9 mouse cellular contexts compared by ENCODE assay signal in the genomic region with DNA sequence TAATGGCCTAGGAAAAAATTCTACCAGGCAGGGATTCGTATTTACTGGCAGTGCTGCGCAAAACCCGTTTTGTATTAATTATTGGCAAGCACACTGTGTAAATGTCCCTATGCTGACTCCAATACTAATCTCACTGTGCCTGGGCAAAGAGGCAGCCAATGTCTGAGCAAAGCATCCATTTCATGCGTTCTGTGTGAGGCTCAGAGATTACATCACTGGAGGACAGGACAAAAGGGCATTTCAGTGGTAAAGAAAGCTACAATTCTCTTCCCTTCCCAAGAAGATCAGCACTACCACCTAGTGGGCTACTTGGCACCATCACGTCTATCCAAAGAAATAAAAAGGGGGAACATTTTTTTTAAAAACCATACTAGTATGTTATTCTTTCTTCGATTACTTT.
DNase-seq lines count a peak whose midpoint lies in the region; ATAC-seq lines count a peak whose summit lies in the region.
"Had no signal": no experiment of that assay in that cellular context is flagged by ENCODE, and none has a peak within 500 bp of the region (broad histone marks: within the 10 kb centered on the region; RNA-seq: fewer than 3 reads in every experiment).

No protein-coding gene starts in this region.

- no peaks in the 10 kb centered on the region for H3K9me3 ChIP-seq in intestine, embryonic 15.5 days
- no peaks in the 10 kb centered on the region for H3K9me3 ChIP-seq in neural tube, embryonic 12.5 days

- no peak overlapping the region for H3K4me2 ChIP-seq in intestine, embryonic 15.5 days (replicated peaks)
- no peak overlapping the region for H3K4me2 ChIP-seq in neural tube, embryonic 12.5 days (replicated peaks)

- no peaks in the 10 kb centered on the region for H3K27me3 ChIP-seq in intestine, embryonic 15.5 days (replicated peaks)
- H3K27me3 ChIP-seq in neural tube, embryonic 12.5 days (replicated peaks) = no peaks in the 10 kb centered on the region

- intact Hi-C loops in left cerebral cortex, postnatal 36 days (cut with DNase I) = no loop called here

- peak; percentile 57 for DNase-seq in left cerebral cortex, adult 11 months (ENCODE audit: low spot score)
- no peak for DNase-seq in left cerebral cortex, postnatal 36 days (ENCODE audit: low spot score in 2 of 2)
- DNase-seq in cerebellum, postnatal 14 days = peak; percentile 14 to 44
- DNase-seq in spleen, postnatal 10 days (ENCODE audit: low spot score in 2 of 2) = no peak
- no peak for DNase-seq in thymus, postnatal 14 days
- DNase-seq in urinary bladder, postnatal 36 days (ENCODE audit: low spot score in 2 of 2) = no peak

- no peak overlapping the region for H3K9ac ChIP-seq in intestine, embryonic 15.5 days
- H3K9ac ChIP-seq in neural tube, embryonic 12.5 days = no peak overlapping the region

- 56% methylated on average over 6 of the region's 6 CpGs for WGBS in intestine, embryonic 15.5 days
- 56% methylated on average over 6 of the region's 6 CpGs for WGBS in neural tube, embryonic 12.5 days

- peak; percentile 49; the same call in 1 of the 2 replicates for ATAC-seq in intestine, embryonic 15.5 days
- ATAC-seq in neural tube, embryonic 12.5 days (ENCODE audit: low FRiP score, low read depth) = peak; percentile 80; the same call in 1 of the 2 replicates

- H3K4me3 ChIP-seq in intestine, embryonic 15.5 days (replicated peaks) = no peak overlapping the region
- no peak overlapping the region for H3K4me3 ChIP-seq in neural tube, embryonic 12.5 days
- H3K4me3 ChIP-seq: myocyte had no signal

- no peaks in the 10 kb centered on the region for H3K36me3 ChIP-seq in intestine, embryonic 15.5 days
- H3K36me3 ChIP-seq in neural tube, embryonic 12.5 days = no peaks in the 10 kb centered on the region

- no peaks in the 10 kb centered on the region for H3K4me1 ChIP-seq in intestine, embryonic 15.5 days (replicated peaks)
- no peaks in the 10 kb centered on the region for H3K4me1 ChIP-seq in neural tube, embryonic 12.5 days

- no peak overlapping the region for H3K27ac ChIP-seq in intestine, embryonic 15.5 days
- no peak overlapping the region for H3K27ac ChIP-seq in neural tube, embryonic 12.5 days

Comparison
In these comparisons a context has a peak if more than half of its experiments do, and no peak if none do; other contexts are left out.
1. DNase-seq: peak in left cerebral cortex, adult 11 months (single experiment) and cerebellum, postnatal 14 days (2 of 2); none in left cerebral cortex, postnatal 36 days (0 of 2), spleen, postnatal 10 days (0 of 2), thymus, postnatal 14 days (single experiment) and urinary bladder, postnatal 36 days (0 of 2).